ENCODE assay signal across 16 mouse cellular contexts in genomic region chr19:27768444-27768843, GRCm38 (mm10).
A peak's percentile ranks its signal among the peaks of the same experiment; 100 is the strongest.
DNase-seq lines count a peak whose midpoint lies in the region; ATAC-seq lines count a peak whose summit lies in the region.
"Had no signal": no experiment of that assay in that cellular context is flagged by ENCODE, and none has a peak within 500 bp of the region (broad histone marks: within the 10 kb centered on the region; RNA-seq: fewer than 3 reads in every experiment).

No protein-coding gene starts in this region.

- H3K4me2 ChIP-seq in hindbrain, embryonic 14.5 days (replicated peaks), result peak overlapping the region; percentile 21
- 0 out of 2 replicates have a peak overlapping the region, but pooled peaks have one; percentile 17 for H3K4me2 ChIP-seq in neural tube, embryonic 15.5 days

- H3K9me3 ChIP-seq in hindbrain, embryonic 14.5 days (ENCODE audit: control insufficient read depth, low read length), result no peaks in the 10 kb centered on the region
- no peaks in the 10 kb centered on the region for H3K9me3 ChIP-seq in neural tube, embryonic 15.5 days (replicated peaks)

- no peak overlapping the region for H3K9ac ChIP-seq in hindbrain, embryonic 14.5 days
- H3K9ac ChIP-seq in neural tube, embryonic 15.5 days (replicated peaks), result no peak overlapping the region
- H3K9ac ChIP-seq: liver, embryonic 14.5 days had no signal

- intact Hi-C loops in left cerebral cortex, postnatal 4 days (cut with DNase I), result no loop called here
- intact Hi-C loops in left cerebral cortex, postnatal 14 days (cut with DNase I), result no loop called here

- ATAC-seq in hindbrain, embryonic 14.5 days (ENCODE audit: low FRiP score), result peak; percentile 80; the same call in 1 of the 2 replicates
- ATAC-seq in neural tube, embryonic 15.5 days (ENCODE audit: low FRiP score), result no peak; the same call in 1 of the 2 replicates

- WGBS in hindbrain, embryonic 14.5 days, result 65% methylated on average over 17 of the region's 17 CpGs
- 68% methylated on average over 17 of the region's 17 CpGs for WGBS in neural tube, embryonic 15.5 days

- no peaks in the 10 kb centered on the region for H3K4me1 ChIP-seq in hindbrain, embryonic 14.5 days (replicated peaks; ENCODE audit: control insufficient read depth, insufficient read depth, low read length)
- 0 out of 2 replicates have a peak, but pooled peaks cover 4% of the 10 kb centered on the region for H3K4me1 ChIP-seq in neural tube, embryonic 15.5 days

- no peak overlapping the region for H3K4me3 ChIP-seq in hindbrain, embryonic 14.5 days (replicated peaks; ENCODE audit: low read length)
- no peak overlapping the region for H3K4me3 ChIP-seq in neural tube, embryonic 15.5 days (replicated peaks)
- H3K4me3 ChIP-seq: heart, adult 2 months; myocyte had no signal

- peak overlapping the region; percentile 66 for H3K27ac ChIP-seq in hindbrain, embryonic 14.5 days
- H3K27ac ChIP-seq in neural tube, embryonic 15.5 days (replicated peaks), result peak overlapping the region; percentile 2; the same call in 1 of the 2 replicates
- H3K27ac ChIP-seq: heart, adult 2 months; liver, embryonic 14.5 days; macrophage had no signal

- no peaks in the 10 kb centered on the region for H3K27me3 ChIP-seq in hindbrain, embryonic 14.5 days (ENCODE audit: control insufficient read depth, insufficient read depth, low read length)
- no peaks in the 10 kb centered on the region for H3K27me3 ChIP-seq in neural tube, embryonic 15.5 days (replicated peaks)

- DNase-seq in cerebellum, postnatal 14 days, result peak; percentile 33 to 53
- no peak for DNase-seq in cerebellum, adult 9-11 months
- DNase-seq in left cerebral cortex, postnatal 4 days, result peak; percentile 46
- no peak for DNase-seq in left cerebral cortex, postnatal 14 days (ENCODE audit: low spot score in 2 of 2)
- peak; percentile 41 for DNase-seq in hindbrain, embryonic 14.5 days (ENCODE audit: low spot score)
- DNase-seq in natural killer cell, adult 2 months (ENCODE audit: low spot score in 2 of 2), result no peak
- no peak for DNase-seq in lung, postnatal 4 days
- DNase-seq: adrenal gland, postnatal 36 days; heart, adult 2 months; heart, postnatal 36 days; kidney, adult 8-10 months; thymus, adult 18-20 months had no signal

- H3K36me3 ChIP-seq in hindbrain, embryonic 14.5 days (replicated peaks; ENCODE audit: control insufficient read depth, insufficient read depth), result peaks cover 41% of the 10 kb centered on the region
- peaks cover 7% of the 10 kb centered on the region; the same call in 1 of the 2 replicates for H3K36me3 ChIP-seq in neural tube, embryonic 15.5 days

Comparison
In these comparisons a context has a peak if more than half of its experiments do, and no peak if none do; other contexts are left out.
1. DNase-seq: peak in cerebellum, postnatal 14 days (2 of 2), left cerebral cortex, postnatal 4 days (single experiment) and hindbrain, embryonic 14.5 days (single experiment); none in cerebellum, adult 9-11 months (single experiment), left cerebral cortex, postnatal 14 days (0 of 2), natural killer cell, adult 2 months (0 of 2) and lung, postnatal 4 days (0 of 2).